Mouse (Mus musculus) left cerebral cortex, adult 8-10 months (tissue): Measurements from ENCODE around the gene E2f3. TPM values are rescaled to one million over a fixed set of nuclear protein-coding genes. Genes with fewer than 3 reads are reported as not detected.

ENCODE experiments used
- DNase-seq, 2 experiments: peaks; one replicate each; pipeline ENCODE4 v3.0.0; 2022; ENCODE audit warnings: low spot score in 2 of 2
- total RNA-seq, 4 experiments: library from RNA; stranded (reverse); gene quantifications; 2 replicates each; pipeline ENCODE4 v1.2.4; 2022

Gene E2f3
- total RNA-seq, 4 experiments from 2014 or later, result 18.5 to 21.3 (median 20.4) TPM

- no peak for DNase-seq
These were observed 3.5 kb downstream of the E2f3 start for GRCm38 (mm10) chr13:29982400-29982799.

GRCm38 (mm10) chr13:29979140-29979564 is 6.7 kb downstream of the E2f3 start:
- DNase-seq, result no peak

- DNase-seq, result no peak
These were observed 8.5 kb downstream of the E2f3 start for GRCm38 (mm10) chr13:29977358-29977757.

- no peak for DNase-seq
These were observed 11.8 kb downstream of the E2f3 start for GRCm38 (mm10) chr13:29974066-29974465.

GRCm38 (mm10) chr13:29973610-29974009 is 12.3 kb downstream of the E2f3 start:
- no peak for DNase-seq

GRCm38 (mm10) chr13:29970333-29970732 is 15.5 kb downstream of the E2f3 start:
- DNase-seq, result no peak

GRCm38 (mm10) chr13:29968636-29969035 is 17.2 kb downstream of the E2f3 start:
- no peak for DNase-seq

GRCm38 (mm10) chr13:29967367-29967766 is 18.5 kb downstream of the E2f3 start:
- no peak for DNase-seq

- no peak for DNase-seq
These were observed 18.9 kb downstream of the E2f3 start for GRCm38 (mm10) chr13:29966966-29967365.

- DNase-seq, result no peak
These were observed 21.8 kb downstream of the E2f3 start for GRCm38 (mm10) chr13:29964087-29964486.

GRCm38 (mm10) chr13:29960416-29960815 is 25.4 kb downstream of the E2f3 start:
- no peak for DNase-seq

- no peak for DNase-seq
These were observed 28.1 kb downstream of the E2f3 start for GRCm38 (mm10) chr13:29957731-29958254.

- DNase-seq, result no peak
These were observed 28.9 kb downstream of the E2f3 start for GRCm38 (mm10) chr13:29956821-29957421.

- DNase-seq, result no peak
These were observed 30.6 kb downstream of the E2f3 start for GRCm38 (mm10) chr13:29955296-29955695.

GRCm38 (mm10) chr13:29954741-29955140 is 31.1 kb downstream of the E2f3 start:
- no peak for DNase-seq

GRCm38 (mm10) chr13:29953417-29954045 is 32.3 kb downstream of the E2f3 start:
- DNase-seq, result no peak

GRCm38 (mm10) chr13:29946045-29946444 is 39.8 kb downstream of the E2f3 start:
- DNase-seq, result no peak

- DNase-seq, result no peak
These were observed 40.8 kb downstream of the E2f3 start for GRCm38 (mm10) chr13:29944915-29945570.

GRCm38 (mm10) chr13:29944493-29944892 is 41.4 kb downstream of the E2f3 start:
- DNase-seq, result no peak

- no peak for DNase-seq
These were observed 42.3 kb downstream of the E2f3 start for GRCm38 (mm10) chr13:29943541-29944039.

- DNase-seq, result no peak
These were observed 45.8 kb downstream of the E2f3 start for GRCm38 (mm10) chr13:29940071-29940470.

GRCm38 (mm10) chr13:29939399-29939798 is 46.5 kb downstream of the E2f3 start:
- no peak for DNase-seq
